Mouse (Mus musculus) bone marrow, adult 2 months (tissue): ENCODE measurements at regions not wholly inside any gene's neighbourhood (a gene's known extent, or its start where the extent isn't known, plus 50 kb on each side); places are given as distances from the start of the nearest gene placed in this dataset.

Source experiments
- H3K27ac ChIP-seq: fragments of 200-500 bp; 2 replicates; pipeline ENCODE4 v1.5.1; 2012; ENCODE audit warnings: low read depth, mild to moderate bottlenecking, control low read depth, inconsistent platforms, low read length; ENCODE audit not compliant: control insufficient read depth, poor library complexity, insufficient read depth
- H3K4me1 ChIP-seq: fragments of 200-500 bp; 2 replicates; pipeline ENCODE4 v1.6.1; 2011; ENCODE audit warnings: low read length; ENCODE audit not compliant: control insufficient read depth, insufficient read depth
- H3K4me3 ChIP-seq: fragments of 200-500 bp; replicated peaks from 2 replicates; pipeline ENCODE3; 2011; ENCODE audit warnings: mild to moderate bottlenecking, low read depth, low read length, control low read depth; ENCODE audit not compliant: control insufficient read depth
- CTCF ChIP-seq: fragments of 200-500 bp; IDR thresholded peaks from 2 replicates; pipeline ENCODE4 v1.5.1; 2011; ENCODE audit warnings: low read length, control low read depth; ENCODE audit not compliant: control insufficient read depth, insufficient read depth
- POLR2A ChIP-seq: fragments of 200-500 bp; IDR thresholded peaks from 2 replicates; pipeline ENCODE4 v1.6.1; 2011; ENCODE audit warnings: low read depth, mild to moderate bottlenecking, control low read depth, low read length, borderline replicate concordance; ENCODE audit not compliant: control insufficient read depth
- WGBS: fragments of 180-500 bp; shearing (Covaris S2); methylation state at CpG from one replicate; pipeline ENCODE4 v1.1.7; 2018; 5-methylcytosine and 5-hydroxymethylcytosine counted together

DNA sequence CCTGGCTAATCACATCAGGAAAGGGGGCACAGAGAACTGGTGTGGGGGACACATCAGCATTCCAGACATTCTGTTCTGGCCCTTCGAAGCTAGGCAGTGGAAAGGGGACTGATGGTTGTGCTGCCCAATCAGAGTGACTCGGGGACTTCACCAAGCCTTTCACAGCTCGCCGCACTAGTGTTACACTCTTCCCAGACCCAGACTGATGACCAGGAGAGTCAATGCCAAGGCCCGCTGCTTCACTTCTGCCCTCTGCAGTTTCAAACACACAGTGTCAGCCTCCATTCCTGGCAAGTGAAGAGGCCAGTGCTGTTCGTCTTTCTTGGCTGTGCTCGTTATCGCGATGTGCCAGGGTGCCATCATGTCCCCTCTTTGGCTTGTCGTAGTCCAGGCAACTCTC lies 121.7 kb upstream of the Gm10181 start:
- H3K4me3 ChIP-seq = no peak overlapping the region
- H3K4me1 ChIP-seq = no peaks in the 10 kb centered on the region
- H3K27ac ChIP-seq = no peak overlapping the region
- TF ChIP-seq CTCF = no peak
- no peak for TF ChIP-seq POLR2A
- WGBS = 84% methylated on average over 10 of the region's 10 CpGs

- WGBS = 37% methylated on average over 19 of the region's 19 CpGs
- Histone ChIP-seq H3K27ac (no peak overlapping the region), H3K4me1 (no peaks in the 10 kb centered on the region), H3K4me3 (no peak overlapping the region)
- no peak for TF ChIP-seq CTCF
- no peak for TF ChIP-seq POLR2A
Observed at GRCm38 (mm10) chr9:24974021-24974741, 115.0 kb upstream of the Gm10181 start.

- no peak for TF ChIP-seq CTCF
- no peak for TF ChIP-seq POLR2A
- Histone ChIP-seq H3K4me1 (no peaks in the 10 kb centered on the region), H3K4me3 (no peak overlapping the region), H3K27ac (no peak overlapping the region)
- WGBS = 51% methylated on average over 3 of the region's 3 CpGs
Observed at GRCm38 (mm10) chr9:24982796-24983195, 106.4 kb upstream of the Gm10181 start.

DNA sequence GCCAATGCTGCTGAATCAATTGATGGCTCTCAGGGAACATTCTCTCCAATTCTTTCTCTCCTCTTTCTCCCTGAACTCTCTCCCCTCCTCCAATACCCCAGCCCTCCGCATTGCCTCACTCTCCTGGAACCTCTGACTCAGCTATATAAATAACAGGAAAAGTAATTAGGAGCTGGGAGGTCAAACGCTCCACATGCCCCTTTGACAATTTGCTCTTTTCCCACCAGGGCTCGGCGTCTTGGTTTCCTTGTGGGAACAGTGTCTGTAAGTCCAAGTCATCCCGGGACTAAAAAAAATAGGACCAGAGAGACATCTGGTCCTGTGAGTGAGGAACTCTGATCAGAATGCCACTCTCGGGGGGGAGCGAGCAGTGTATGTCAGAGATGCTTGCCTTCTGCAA lies 94.7 kb upstream of the Gm10181 start:
- TF ChIP-seq CTCF = no peak
- TF ChIP-seq POLR2A = no peak
- H3K27ac ChIP-seq = no peak overlapping the region
- H3K4me1 ChIP-seq = no peaks in the 10 kb centered on the region
- H3K4me3 ChIP-seq = no peak overlapping the region
- 14% methylated on average over 7 of the region's 7 CpGs for WGBS

- WGBS = 63% methylated on average over 4 of the region's 4 CpGs
- Histone ChIP-seq H3K4me3 (no peak overlapping the region), H3K27ac (no peak overlapping the region), H3K4me1 (no peaks in the 10 kb centered on the region)
- TF ChIP-seq POLR2A (no peak), CTCF (no peak)
Observed at GRCm38 (mm10) chr9:25021095-25021691, 68.0 kb upstream of the Gm10181 start.

- no peak overlapping the region for H3K4me3 ChIP-seq
- no peaks in the 10 kb centered on the region for H3K4me1 ChIP-seq
- TF ChIP-seq POLR2A = no peak
- no peak for TF ChIP-seq CTCF
Observed at GRCm38 (mm10) chr9:25022439-25022838, 66.8 kb upstream of the Gm10181 start.

GRCm38 (mm10) chr9:25024486-25024885 lies 64.7 kb upstream of the Gm10181 start:
- Histone ChIP-seq H3K27ac (no peak overlapping the region), H3K4me1 (no peaks in the 10 kb centered on the region), H3K4me3 (no peak overlapping the region)
- WGBS = 65% methylated on average over 4 of the region's 4 CpGs
- TF ChIP-seq POLR2A (no peak), CTCF (no peak)

More at GRCm38 (mm10) chr9:25022439-25022838, 66.8 kb upstream of the Gm10181 start:
- 74% methylated on average over 4 of the region's 4 CpGs for WGBS
- H3K27ac ChIP-seq = no peak overlapping the region

DNA sequence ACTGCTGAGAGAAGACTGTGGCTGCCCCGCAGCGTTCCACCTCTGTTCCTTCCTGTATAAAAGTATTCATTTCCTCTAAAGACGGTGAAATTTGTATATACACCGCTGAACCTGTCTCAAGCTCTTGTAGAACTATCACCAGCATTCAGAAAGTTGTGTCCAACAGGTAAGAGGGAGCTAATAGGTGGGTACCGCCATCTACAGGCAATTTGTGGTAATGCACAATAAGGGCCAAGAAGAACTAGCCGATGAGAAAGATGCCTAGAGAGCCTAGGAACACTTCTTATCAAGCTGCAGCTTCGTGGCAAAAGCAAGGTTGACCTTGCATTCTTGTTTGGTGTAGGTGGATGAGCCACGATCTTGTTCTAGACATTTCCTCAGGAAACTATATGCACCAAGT lies 61.6 kb upstream of the Gm10181 start:
- Histone ChIP-seq H3K4me1 (no peaks in the 10 kb centered on the region), H3K4me3 (no peak overlapping the region), H3K27ac (no peak overlapping the region)
- 4% methylated on average over 8 of the region's 8 CpGs for WGBS
- TF ChIP-seq CTCF (no peak), POLR2A (no peak)

- H3K4me3 ChIP-seq = no peak overlapping the region
- H3K27ac ChIP-seq = no peak overlapping the region
- no peaks in the 10 kb centered on the region for H3K4me1 ChIP-seq
- WGBS = 70% methylated on average over 6 of the region's 6 CpGs
- TF ChIP-seq CTCF (no peak), POLR2A (no peak)
Observed at GRCm38 (mm10) chr9:25028305-25028704, 60.9 kb upstream of the Gm10181 start.
